Mouse (Mus musculus) hindbrain, postnatal 0 days (tissue): Measurements from ENCODE around the gene Eng. TPM values are rescaled to one million over a fixed set of nuclear protein-coding genes. Genes with fewer than 3 reads are reported as not detected.

Source experiments
- ATAC-seq: fragments of 200-750 bp; cut with Nextera tagmentation; 2 replicates; pipeline ENCODE4 v1.8.0; 2017; ENCODE audit warnings: mild to moderate bottlenecking, moderate TSS enrichment, moderate library complexity
- DNase-seq: peaks from one replicate; pipeline ENCODE4 v3.0.0-alpha.2; 2015; ENCODE audit warnings: low spot score
- H3K27ac ChIP-seq: fragments of 300-500 bp; sonication (generic); 2 replicates; pipeline ENCODE4 v1.5.1; 2014; ENCODE audit warnings: mild to moderate bottlenecking
- H3K27me3 ChIP-seq: fragments of 300-500 bp; sonication (generic); 2 replicates; pipeline ENCODE4 v1.6.1; 2014; ENCODE audit warnings: low read length, mixed read lengths; ENCODE audit not compliant: insufficient read depth
- H3K36me3 ChIP-seq: fragments of 300-500 bp; sonication (generic); 2 replicates; pipeline ENCODE4 v1.6.1; 2014; ENCODE audit warnings: low read length, mixed read lengths; ENCODE audit not compliant: insufficient read depth
- H3K4me1 ChIP-seq: fragments of 300-500 bp; sonication (generic); 2 replicates; pipeline ENCODE4 v1.6.1; 2014; ENCODE audit warnings: antibody characterized with exemption, low read length, mixed read lengths; ENCODE audit not compliant: insufficient read depth
- H3K4me2 ChIP-seq: fragments of 300-500 bp; sonication (generic); 2 replicates; pipeline ENCODE4 v1.6.1; 2014; ENCODE audit warnings: low read depth, mild to moderate bottlenecking, low read length, moderate library complexity, mixed read lengths
- H3K4me3 ChIP-seq: fragments of 300-500 bp; sonication (generic); 2 replicates; pipeline ENCODE4 v1.5.1; 2014; ENCODE audit warnings: low read length
- H3K9ac ChIP-seq: fragments of 300-500 bp; sonication (generic); replicated peaks from 2 replicates; pipeline ENCODE4 v1.6.1; 2014; ENCODE audit warnings: mild to moderate bottlenecking, low read length, moderate library complexity, mixed read lengths
- H3K9me3 ChIP-seq: fragments of 300-500 bp; sonication (generic); 2 replicates; pipeline ENCODE4 v1.6.1; 2016; ENCODE audit warnings: low read length, mixed read lengths
- CTCF ChIP-seq: IDR thresholded peaks from 2 replicates; pipeline ENCODE4 v1.5.1; 2016; ENCODE audit warnings: antibody characterized with exemption, control low read depth, low read depth
- WGBS: fragments of 180-500 bp; shearing (Covaris S2); extraction: QIAGEN DNeasy Blood & Tissue Kit; methylation state at CpG from one replicate; pipeline ENCODE4 v1.1.7; 2014; 5-methylcytosine and 5-hydroxymethylcytosine counted together
- polyA plus RNA-seq: library from polyadenylated mRNA; unstranded; fragments of >200 nt; fragmentation: Nextera tagmentation; extraction: Ambion mirVana; gene quantifications from 2 replicates; pipeline ENCODE4 v1.2.1, GENCODE M21; 2015
- total RNA-seq: library from RNA; depleted of rRNA; stranded (reverse); fragments of >200 nt; gene quantifications from 2 replicates; pipeline ENCODE4 v1.2.3, GENCODE M21; 2014

The Eng gene
- total and polyA plus RNA-seq, 2 experiments from 2014 or later: 23.7 TPM

DNA sequence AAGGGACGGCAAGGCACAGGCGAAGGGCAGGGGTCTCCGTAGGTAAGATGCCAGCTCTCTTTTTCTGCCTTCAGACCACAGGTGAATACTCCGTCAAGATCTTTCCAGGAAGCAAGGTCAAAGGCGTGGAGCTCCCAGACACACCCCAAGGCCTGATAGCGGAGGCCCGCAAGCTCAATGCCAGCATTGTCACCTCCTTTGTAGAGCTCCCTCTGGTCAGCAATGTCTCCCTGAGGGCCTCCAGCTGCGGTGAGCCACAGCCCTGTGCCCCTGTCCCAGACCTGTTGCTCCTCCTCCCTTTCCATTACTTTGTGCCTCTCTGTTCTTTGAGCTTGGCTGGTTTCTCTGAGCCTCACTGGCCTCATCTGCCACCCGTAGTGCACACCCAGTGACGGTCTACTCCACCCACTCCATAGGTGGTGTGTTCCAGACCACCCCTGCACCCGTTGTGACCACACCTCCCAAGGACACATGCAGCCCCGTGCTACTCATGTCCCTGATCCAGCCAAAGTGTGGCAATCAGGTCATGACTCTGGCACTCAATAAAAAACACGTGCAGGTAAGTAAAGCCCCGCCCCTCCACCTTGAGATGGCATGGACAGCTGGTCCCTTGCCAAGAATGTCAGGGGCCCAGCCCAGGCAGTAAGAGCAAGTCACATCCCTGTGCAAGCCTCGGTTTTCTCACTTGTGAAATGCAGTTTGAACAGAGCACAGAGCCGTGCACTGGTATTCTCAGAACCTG lies 27.0 kb downstream of the Eng start:
- Histone ChIP-seq H3K4me2 (no peak overlapping the region), H3K27ac (no peak overlapping the region), H3K9me3 (no peaks in the 10 kb centered on the region), H3K36me3 (no peaks in the 10 kb centered on the region), H3K9ac (no peak overlapping the region), H3K4me1 (no peaks in the 10 kb centered on the region), H3K4me3 (no peak overlapping the region), H3K27me3 (no peaks in the 10 kb centered on the region)
- WGBS: 83% methylated on average over 16 of the region's 16 CpGs
- no peak for TF ChIP-seq CTCF
- no peak for ATAC-seq
- no peak for DNase-seq

GRCm38 (mm10) chr2:32676821-32677220 lies 30.4 kb downstream of the Eng start:
- TF ChIP-seq CTCF: peak; percentile 23
- no peak for DNase-seq
- H3K4me3 ChIP-seq: no peak overlapping the region
- H3K9ac ChIP-seq: no peak overlapping the region
- ATAC-seq: no peak
- WGBS: 87% methylated on average over 3 of the region's 3 CpGs
- no peak overlapping the region for H3K4me2 ChIP-seq
- no peaks in the 10 kb centered on the region for H3K9me3 ChIP-seq
- no peaks in the 10 kb centered on the region for H3K4me1 ChIP-seq
- no peaks in the 10 kb centered on the region for H3K27me3 ChIP-seq
- no peak overlapping the region for H3K27ac ChIP-seq
- no peaks in the 10 kb centered on the region for H3K36me3 ChIP-seq

GRCm38 (mm10) chr2:32677683-32678082 lies 31.3 kb downstream of the Eng start:
- H3K9ac ChIP-seq: no peak overlapping the region
- H3K9me3 ChIP-seq: no peaks in the 10 kb centered on the region
- no peak overlapping the region for H3K4me3 ChIP-seq
- peaks cover 1% of the 10 kb centered on the region; the same call in 1 of the 2 replicates for H3K36me3 ChIP-seq
- H3K27me3 ChIP-seq: no peaks in the 10 kb centered on the region
- no peak overlapping the region for H3K27ac ChIP-seq
- ATAC-seq (no peak), DNase-seq (no peak)
- no peak overlapping the region for H3K4me2 ChIP-seq
- no peak for TF ChIP-seq CTCF
- no peaks in the 10 kb centered on the region for H3K4me1 ChIP-seq
- WGBS: 90% methylated on average over 7 of the region's 7 CpGs

DNA sequence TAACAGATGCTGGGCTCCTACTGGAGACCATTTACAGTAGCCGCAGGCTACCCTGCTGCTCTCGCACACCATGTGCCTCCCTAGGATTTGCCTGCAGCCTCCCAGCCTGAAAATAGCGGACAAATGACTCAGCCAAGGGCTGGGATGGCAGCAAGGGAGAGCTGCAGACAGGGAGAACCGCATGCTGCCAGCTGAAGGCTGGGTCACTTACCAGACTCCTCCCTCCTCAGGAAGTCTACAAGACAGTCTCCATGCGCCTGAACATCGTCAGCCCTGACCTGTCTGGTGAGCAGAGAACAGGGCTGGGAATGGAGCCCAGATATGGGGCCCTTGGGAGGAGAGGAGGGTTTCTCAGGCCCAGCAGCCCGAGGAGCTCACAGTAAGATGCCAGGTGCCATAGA lies 33.7 kb downstream of the Eng start:
- H3K4me2 ChIP-seq: no peak overlapping the region
- H3K36me3 ChIP-seq: peaks cover 23% of the 10 kb centered on the region
- no peaks in the 10 kb centered on the region for H3K4me1 ChIP-seq
- no peak overlapping the region for H3K9ac ChIP-seq
- ATAC-seq (peak; percentile 64), DNase-seq (no peak)
- no peaks in the 10 kb centered on the region for H3K27me3 ChIP-seq
- peak overlapping the region; percentile 15; the same call in 1 of the 2 replicates for H3K27ac ChIP-seq
- WGBS: 28% methylated on average over 7 of the region's 7 CpGs
- H3K4me3 ChIP-seq: no peak overlapping the region
- no peaks in the 10 kb centered on the region for H3K9me3 ChIP-seq
- TF ChIP-seq CTCF: no peak

DNA sequence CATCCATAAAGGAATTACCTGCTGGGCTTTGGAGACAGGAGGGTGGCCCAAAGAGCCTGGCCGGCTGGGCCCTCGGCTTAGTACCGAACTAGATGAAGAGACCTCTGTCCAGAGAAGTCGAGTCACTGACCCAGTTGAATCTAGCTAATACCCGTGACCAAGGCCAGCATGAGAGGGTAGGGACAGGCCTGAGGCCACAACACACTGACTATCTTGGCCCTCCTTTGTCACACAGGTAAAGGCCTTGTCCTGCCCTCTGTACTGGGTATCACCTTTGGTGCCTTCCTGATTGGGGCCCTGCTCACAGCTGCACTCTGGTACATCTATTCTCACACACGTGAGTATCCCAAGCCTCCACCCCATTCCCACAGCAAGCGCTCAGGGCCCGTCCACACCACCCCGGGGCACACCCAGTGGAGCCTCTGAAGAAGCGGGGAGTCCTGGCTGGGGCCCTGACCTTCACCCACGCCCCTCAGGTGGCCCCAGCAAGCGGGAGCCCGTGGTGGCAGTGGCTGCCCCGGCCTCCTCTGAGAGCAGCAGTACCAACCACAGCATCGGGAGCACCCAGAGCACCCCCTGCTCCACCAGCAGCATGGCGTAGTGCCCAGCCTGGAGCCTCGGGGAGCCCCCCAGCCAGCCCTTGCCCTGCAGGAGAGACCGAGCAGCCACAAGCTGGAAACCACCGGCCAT lies 34.7 kb downstream of the Eng start:
- WGBS: 83% methylated on average over 19 of the region's 19 CpGs
- H3K27me3 ChIP-seq: no peaks in the 10 kb centered on the region

DNA sequence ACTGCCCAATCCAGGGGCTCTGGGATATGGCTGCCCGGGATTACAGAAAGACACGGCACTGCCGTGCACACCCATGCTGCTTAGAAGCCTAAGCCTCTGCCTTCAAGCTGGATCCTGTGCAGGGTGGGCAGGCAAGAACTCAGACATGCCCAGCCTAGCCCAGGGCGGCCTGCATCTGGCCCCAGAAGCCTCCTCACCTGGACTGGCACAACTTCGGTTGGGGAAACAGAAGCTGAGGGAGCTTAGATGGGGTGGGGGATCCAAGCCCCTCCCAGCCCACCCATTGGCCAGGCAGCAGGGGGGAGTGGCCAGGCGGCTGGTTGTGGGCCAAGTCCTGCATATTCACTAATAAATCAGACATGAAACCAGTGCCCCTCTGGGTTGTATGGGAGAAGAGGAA lies 35.4 kb downstream of the Eng start:
- Histone ChIP-seq H3K27me3 (no peaks in the 10 kb centered on the region), H3K4me1 (no peaks in the 10 kb centered on the region), H3K9me3 (no peaks in the 10 kb centered on the region), H3K9ac (no peak overlapping the region), H3K4me3 (no peak overlapping the region), H3K27ac (no peak overlapping the region), H3K36me3 (peaks cover 39% of the 10 kb centered on the region), H3K4me2 (no peak overlapping the region)
- peak; percentile 8; the same call in 1 of the 2 replicates for ATAC-seq
- WGBS: 70% methylated on average over 6 of the region's 6 CpGs
- DNase-seq: peak; percentile 14
- no peak for TF ChIP-seq CTCF

More for the DNA sequence above, 34.7 kb downstream of the Eng start:
- no peaks in the 10 kb centered on the region for H3K9me3 ChIP-seq
- H3K9ac ChIP-seq: no peak overlapping the region
- DNase-seq: no peak
- no peak overlapping the region for H3K4me3 ChIP-seq
- ATAC-seq: 0 out of 2 replicates have a peak, but pooled peaks have one; percentile 4
- TF ChIP-seq CTCF: no peak
- no peak overlapping the region for H3K4me2 ChIP-seq
- no peak overlapping the region for H3K27ac ChIP-seq
- no peaks in the 10 kb centered on the region for H3K4me1 ChIP-seq
- peaks cover 32% of the 10 kb centered on the region for H3K36me3 ChIP-seq
